Mouse (Mus musculus): Measurements from ENCODE around the gene Fanci. TPM values are rescaled to one million over a fixed set of nuclear protein-coding genes. Genes with fewer than 3 reads are reported as not detected.

Fanci gene
- polyA plus RNA-seq, 1 experiment from 2014 or later = 1.5 TPM

DNA sequence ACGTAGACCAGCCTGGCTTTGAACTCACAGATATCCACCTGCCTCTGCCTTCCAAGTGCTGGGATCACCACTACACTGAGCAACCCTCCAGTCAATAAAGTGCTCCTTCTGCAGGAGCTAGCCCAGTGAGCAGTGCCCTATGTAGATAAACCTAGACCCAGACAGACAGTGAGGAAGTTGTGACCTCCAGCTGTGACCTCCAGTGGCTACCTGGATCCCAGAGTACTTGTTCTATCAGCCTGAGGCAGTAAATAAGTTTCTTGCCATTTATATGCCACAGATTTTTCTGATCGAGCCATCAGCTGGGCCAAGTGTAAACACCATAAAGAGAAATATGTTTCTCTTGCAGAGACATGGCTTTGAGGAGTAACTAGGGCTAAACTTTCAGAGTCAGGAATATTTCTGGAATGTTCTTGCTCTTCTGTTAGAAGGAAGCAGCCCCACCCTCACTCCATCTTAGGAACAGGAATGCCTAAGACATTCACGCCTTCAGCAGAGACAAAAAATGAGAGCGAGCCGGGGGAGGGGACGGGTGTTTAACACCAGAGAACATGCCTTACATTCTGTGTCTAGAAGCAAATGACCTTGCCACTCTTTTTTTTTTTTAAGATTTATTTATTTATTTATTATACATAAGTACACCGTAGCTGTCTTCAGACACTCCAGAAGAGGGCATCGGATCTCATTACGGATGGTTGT, 81.9 kb downstream of the Fanci start:
- no peak for ATAC-seq (ENCODE audit: low read depth)
- no peaks in the 10 kb centered on the region for H3K9me3 ChIP-seq (ENCODE audit: control insufficient read depth, low read length)
- H3K36me3 ChIP-seq (ENCODE audit: control insufficient read depth, insufficient read depth, low read length) = no peaks in the 10 kb centered on the region
- H3K9ac ChIP-seq (replicated peaks; ENCODE audit: low read depth, low read length) = no peak overlapping the region
- no peak overlapping the region for H3K4me3 ChIP-seq (ENCODE audit: low read depth, low read length)
- H3K27me3 ChIP-seq (ENCODE audit: control insufficient read depth, insufficient read depth, low read length) = no peaks in the 10 kb centered on the region
- H3K27ac ChIP-seq (ENCODE audit: low read depth, low read length) = no peak overlapping the region
- 95% methylated on average over 9 of the region's 9 CpGs for WGBS
- H3K4me1 ChIP-seq (ENCODE audit: control insufficient read depth, insufficient read depth, low read length) = no peaks in the 10 kb centered on the region
- H3K4me2 ChIP-seq (ENCODE audit: low read depth, low read length) = no peak overlapping the region

DNA sequence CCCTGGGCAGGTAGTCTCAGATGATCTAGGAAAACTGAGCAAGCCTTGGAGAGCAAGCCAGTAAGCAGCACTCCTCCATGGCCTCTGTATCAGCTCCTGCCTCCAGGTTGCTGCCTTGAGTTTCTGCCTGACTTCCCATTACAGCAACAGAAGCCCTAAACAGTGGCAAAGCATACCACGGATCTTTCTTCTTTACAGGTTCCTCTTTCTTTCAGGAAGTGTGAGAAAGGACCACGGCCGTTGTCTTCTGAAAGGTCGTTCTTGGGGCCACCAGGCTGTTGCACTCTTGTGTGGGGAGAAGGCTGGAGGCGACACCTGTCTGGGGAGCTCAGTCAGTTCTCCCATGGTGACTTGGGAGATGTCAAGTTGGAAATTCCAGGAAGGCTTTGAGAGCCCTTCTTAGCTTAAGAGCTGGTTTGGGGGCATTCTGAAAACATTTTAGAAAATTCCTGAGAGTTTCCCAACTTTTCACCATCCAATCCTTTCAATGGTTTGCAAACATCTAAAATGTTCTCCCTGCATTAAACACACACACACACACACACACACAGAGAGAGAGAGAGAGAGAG, 83.2 kb downstream of the Fanci start:
- Histone ChIP-seq H3K27ac (ENCODE audit: low read depth, low read length) (no peak overlapping the region), H3K4me3 (ENCODE audit: low read depth, low read length) (no peak overlapping the region), H3K36me3 (ENCODE audit: control insufficient read depth, insufficient read depth, low read length) (no peaks in the 10 kb centered on the region), H3K4me1 (ENCODE audit: control insufficient read depth, insufficient read depth, low read length) (no peaks in the 10 kb centered on the region), H3K9ac (replicated peaks; ENCODE audit: low read depth, low read length) (no peak overlapping the region), H3K27me3 (ENCODE audit: control insufficient read depth, insufficient read depth, low read length) (no peaks in the 10 kb centered on the region), H3K9me3 (ENCODE audit: control insufficient read depth, low read length) (no peaks in the 10 kb centered on the region), H3K4me2 (ENCODE audit: low read depth, low read length) (no peak overlapping the region)
- ATAC-seq (ENCODE audit: low read depth) = no peak
- 82% methylated on average over 5 of the region's 5 CpGs for WGBS

DNA sequence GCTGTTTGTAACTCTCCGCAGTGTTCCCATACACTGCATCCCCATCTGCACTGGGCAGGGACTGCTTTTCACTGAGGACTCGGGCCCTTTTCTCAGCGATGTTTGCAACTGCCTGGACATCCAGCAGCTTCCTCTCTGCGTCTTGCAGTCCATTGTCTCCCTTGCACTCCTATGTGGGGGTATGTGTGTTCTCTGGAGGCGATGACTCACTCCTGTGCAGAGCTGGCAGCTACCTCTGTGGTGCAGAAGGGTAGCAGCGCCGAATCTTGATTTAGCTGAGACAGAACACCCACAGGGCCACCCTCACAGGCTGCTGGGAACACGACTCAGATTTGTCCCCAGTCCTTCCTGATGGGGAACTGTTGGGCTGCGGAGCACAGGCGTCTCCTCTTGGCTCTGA, 94.8 kb downstream of the Fanci start:
- Histone ChIP-seq H3K9me3 (ENCODE audit: control insufficient read depth, low read length) (no peaks in the 10 kb centered on the region), H3K36me3 (ENCODE audit: control insufficient read depth, insufficient read depth, low read length) (no peaks in the 10 kb centered on the region), H3K4me2 (ENCODE audit: low read depth, low read length) (no peak overlapping the region), H3K4me1 (ENCODE audit: control insufficient read depth, insufficient read depth, low read length) (no peaks in the 10 kb centered on the region), H3K9ac (replicated peaks; ENCODE audit: low read depth, low read length) (no peak overlapping the region), H3K27ac (ENCODE audit: low read depth, low read length) (no peak overlapping the region), H3K4me3 (ENCODE audit: low read depth, low read length) (no peak overlapping the region), H3K27me3 (ENCODE audit: control insufficient read depth, insufficient read depth, low read length) (no peaks in the 10 kb centered on the region)
- ATAC-seq (ENCODE audit: low read depth) = no peak
- 60% methylated on average over 10 of the region's 10 CpGs for WGBS

DNA sequence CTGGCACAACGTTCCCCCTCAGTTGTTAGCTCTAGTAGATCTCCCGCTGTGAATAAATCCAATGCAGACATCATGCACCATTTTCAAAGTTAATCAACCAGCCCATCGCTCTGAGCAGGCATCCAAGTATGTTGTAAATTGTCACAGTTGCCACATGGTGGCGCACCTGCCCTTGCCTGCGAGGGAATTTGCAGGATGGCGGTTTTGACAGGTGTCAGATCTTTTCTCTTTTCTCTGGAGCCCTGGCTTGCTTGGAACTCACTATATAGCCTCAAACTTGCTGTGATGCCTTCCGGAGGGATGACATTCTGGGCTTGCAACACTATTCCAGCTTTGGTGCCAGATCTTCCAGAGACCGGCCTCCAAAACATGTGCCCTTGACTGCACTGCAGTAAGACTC, 102.2 kb downstream of the Fanci start:
- Histone ChIP-seq H3K4me3 (ENCODE audit: low read depth, low read length) (no peak overlapping the region), H3K9ac (replicated peaks; ENCODE audit: low read depth, low read length) (no peak overlapping the region), H3K4me2 (ENCODE audit: low read depth, low read length) (no peak overlapping the region), H3K27me3 (ENCODE audit: control insufficient read depth, insufficient read depth, low read length) (no peaks in the 10 kb centered on the region), H3K36me3 (ENCODE audit: control insufficient read depth, insufficient read depth, low read length) (no peaks in the 10 kb centered on the region), H3K27ac (ENCODE audit: low read depth, low read length) (no peak overlapping the region), H3K4me1 (ENCODE audit: control insufficient read depth, insufficient read depth, low read length) (peaks cover 11% of the 10 kb centered on the region; the same call in 1 of the 2 replicates), H3K9me3 (ENCODE audit: control insufficient read depth, low read length) (no peaks in the 10 kb centered on the region)
- 8% methylated on average over 8 of the region's 8 CpGs for WGBS
- no peak for ATAC-seq (ENCODE audit: low read depth)

DNA sequence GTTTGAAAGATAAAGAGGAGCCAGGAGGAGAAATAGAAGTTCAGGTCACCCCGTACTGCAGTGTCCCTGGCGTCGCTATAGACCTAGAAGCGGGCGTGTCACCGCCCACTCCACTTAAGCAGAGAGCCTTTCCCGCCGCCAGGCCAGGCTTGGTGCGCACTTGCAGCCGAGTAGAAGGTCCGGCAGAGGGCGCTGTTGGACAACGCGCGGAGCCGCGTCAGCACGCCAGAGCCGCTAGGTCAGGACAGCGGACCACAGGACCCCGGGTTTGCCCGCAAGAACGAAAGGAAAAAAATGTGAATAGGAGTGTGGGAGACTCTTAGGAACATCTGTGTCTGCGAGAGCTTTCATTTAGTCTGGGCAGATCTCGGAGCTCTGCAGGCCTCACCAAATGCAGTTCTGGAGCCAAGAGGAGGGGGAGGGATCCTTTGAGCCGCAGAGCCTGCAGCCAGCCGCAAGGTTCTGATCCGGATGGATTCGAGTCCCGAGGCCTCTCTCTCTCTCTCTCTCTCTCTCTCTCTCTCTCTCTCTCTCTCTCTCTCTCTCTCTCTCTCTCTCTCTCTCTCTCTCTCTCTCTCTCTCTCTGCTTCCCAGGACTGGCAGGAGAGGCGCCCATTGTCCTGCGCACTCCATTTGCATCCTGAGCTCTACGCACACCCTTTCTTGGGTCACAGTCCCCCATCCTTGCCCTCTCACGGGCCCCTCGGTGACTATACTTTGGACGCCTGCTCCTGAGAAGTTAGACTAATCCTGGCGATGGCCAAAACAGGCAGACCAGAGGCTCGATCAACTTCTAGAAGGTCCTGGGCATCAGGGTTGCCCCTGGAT, 104.5 kb downstream of the Fanci start:
- peak overlapping the region; percentile 94 for H3K4me2 ChIP-seq (ENCODE audit: low read depth, low read length)
- H3K9me3 ChIP-seq (ENCODE audit: control insufficient read depth, low read length) = no peaks in the 10 kb centered on the region
- no peaks in the 10 kb centered on the region for H3K36me3 ChIP-seq (ENCODE audit: control insufficient read depth, insufficient read depth, low read length)
- H3K27me3 ChIP-seq (ENCODE audit: control insufficient read depth, insufficient read depth, low read length) = no peaks in the 10 kb centered on the region
- H3K27ac ChIP-seq (ENCODE audit: low read depth, low read length) = peak overlapping the region; percentile 76
- ATAC-seq (ENCODE audit: low read depth) = peak; percentile 74
- 1% methylated on average over 38 of the region's 38 CpGs for WGBS
- H3K4me1 ChIP-seq (ENCODE audit: control insufficient read depth, insufficient read depth, low read length) = peaks cover 11% of the 10 kb centered on the region; the same call in 1 of the 2 replicates
- peak overlapping the region; percentile 26 for H3K4me3 ChIP-seq (ENCODE audit: low read depth, low read length)
- H3K9ac ChIP-seq (replicated peaks; ENCODE audit: low read depth, low read length) = 0 out of 2 replicates have a peak overlapping the region, but pooled peaks have one; percentile 28

DNA sequence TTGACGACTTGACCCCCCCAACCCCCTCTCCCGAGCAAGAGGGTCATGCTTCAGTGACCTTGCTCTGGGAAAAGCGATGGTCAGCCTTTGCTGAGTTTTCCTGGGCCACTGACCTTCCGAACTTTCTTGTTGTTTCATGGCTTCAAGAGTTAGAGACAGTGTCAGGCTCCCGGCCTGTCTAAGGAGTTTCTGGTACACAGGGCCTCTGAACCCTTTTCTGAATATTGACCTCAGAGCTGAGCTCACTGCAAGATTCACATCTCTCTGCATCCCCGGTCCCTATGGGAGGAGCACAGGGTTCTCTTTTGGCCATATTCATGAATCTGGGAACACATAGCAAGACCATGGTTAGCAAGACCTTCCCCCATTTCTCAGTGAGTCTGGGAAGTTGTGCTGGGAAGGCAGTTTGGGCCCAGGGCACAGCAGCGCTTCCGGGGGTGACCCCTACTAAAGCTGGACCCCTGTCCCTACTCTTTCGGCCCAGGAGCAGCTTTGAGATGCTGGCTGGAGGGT, 105.1 kb downstream of the Fanci start:
- peak overlapping the region; percentile 76 for H3K27ac ChIP-seq (ENCODE audit: low read depth, low read length)
- peak overlapping the region; percentile 18; the same call in 1 of the 2 replicates for H3K9ac ChIP-seq (replicated peaks; ENCODE audit: low read depth, low read length)
- H3K4me1 ChIP-seq (ENCODE audit: control insufficient read depth, insufficient read depth, low read length) = peaks cover 11% of the 10 kb centered on the region; the same call in 1 of the 2 replicates
- 0 out of 2 replicates have a peak overlapping the region, but pooled peaks have one; percentile 10 for H3K4me3 ChIP-seq (ENCODE audit: low read depth, low read length)
- ATAC-seq (ENCODE audit: low read depth) = no peak
- whole genome bisulfite sequencing = 8% methylated on average over 9 of the region's 9 CpGs
- H3K9me3 ChIP-seq (ENCODE audit: control insufficient read depth, low read length) = no peaks in the 10 kb centered on the region
- no peaks in the 10 kb centered on the region for H3K36me3 ChIP-seq (ENCODE audit: control insufficient read depth, insufficient read depth, low read length)
- peak overlapping the region; percentile 94; the same call in 1 of the 2 replicates for H3K4me2 ChIP-seq (ENCODE audit: low read depth, low read length)
- H3K27me3 ChIP-seq (ENCODE audit: control insufficient read depth, insufficient read depth, low read length) = no peaks in the 10 kb centered on the region

DNA sequence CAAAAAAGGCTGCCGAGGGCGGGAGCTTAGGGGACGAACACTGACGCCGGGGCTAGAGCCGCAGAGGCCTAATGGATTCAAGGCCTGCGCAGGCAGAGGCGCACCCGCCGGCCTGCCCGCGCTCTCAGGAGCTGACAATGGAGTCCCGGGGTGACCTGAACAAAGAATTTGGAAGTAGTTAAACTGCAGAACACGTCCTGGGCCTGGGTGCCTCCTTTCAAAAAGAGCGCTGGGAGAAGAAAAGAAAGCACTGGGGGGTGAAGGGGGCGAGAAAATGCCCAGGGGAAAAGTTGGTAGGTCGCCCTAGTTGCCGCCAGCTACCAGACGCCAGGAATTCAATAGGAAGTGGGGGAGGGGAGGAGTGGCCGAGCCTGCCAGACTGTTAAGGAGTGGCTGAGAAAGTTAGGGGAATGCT, 106.0 kb downstream of the Fanci start:
- H3K27ac ChIP-seq (ENCODE audit: low read depth, low read length) = peak overlapping the region; percentile 76
- no peak overlapping the region for H3K9ac ChIP-seq (replicated peaks; ENCODE audit: low read depth, low read length)
- WGBS = 3% methylated on average over 20 of the region's 20 CpGs
- no peaks in the 10 kb centered on the region for H3K9me3 ChIP-seq (ENCODE audit: control insufficient read depth, low read length)
- no peaks in the 10 kb centered on the region for H3K27me3 ChIP-seq (ENCODE audit: control insufficient read depth, insufficient read depth, low read length)
- no peaks in the 10 kb centered on the region for H3K36me3 ChIP-seq (ENCODE audit: control insufficient read depth, insufficient read depth, low read length)
- H3K4me1 ChIP-seq (ENCODE audit: control insufficient read depth, insufficient read depth, low read length) = peaks cover 14% of the 10 kb centered on the region; the same call in 1 of the 2 replicates
- no peak overlapping the region for H3K4me3 ChIP-seq (ENCODE audit: low read depth, low read length)
- peak; percentile 4; the same call in 1 of the 2 replicates for ATAC-seq (ENCODE audit: low read depth)
- peak overlapping the region; percentile 94; the same call in 1 of the 2 replicates for H3K4me2 ChIP-seq (ENCODE audit: low read depth, low read length)

DNA sequence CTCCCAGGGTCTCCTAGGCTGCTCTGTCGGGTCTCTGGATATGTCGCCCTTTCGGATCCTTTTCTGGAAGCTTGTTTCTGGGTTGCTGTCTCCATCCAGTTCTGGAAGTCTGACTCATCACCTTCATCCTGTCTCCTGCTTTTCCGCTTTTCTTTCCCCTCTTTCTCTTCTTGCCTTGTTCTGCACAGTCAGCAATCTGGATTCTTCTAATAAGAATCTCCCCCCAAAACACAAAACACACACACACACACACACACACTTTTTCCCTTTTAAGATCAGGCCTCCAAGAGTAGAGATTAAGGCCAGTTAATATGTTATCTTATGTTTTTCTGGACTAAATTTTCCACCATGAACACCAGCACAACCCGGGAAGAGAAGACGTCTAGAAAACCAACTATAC, 106.6 kb downstream of the Fanci start:
- Histone ChIP-seq H3K4me1 (ENCODE audit: control insufficient read depth, insufficient read depth, low read length) (peaks cover 18% of the 10 kb centered on the region; the same call in 1 of the 2 replicates), H3K9me3 (ENCODE audit: control insufficient read depth, low read length) (no peaks in the 10 kb centered on the region), H3K4me2 (ENCODE audit: low read depth, low read length) (peak overlapping the region; percentile 94), H3K9ac (replicated peaks; ENCODE audit: low read depth, low read length) (0 out of 2 replicates have a peak overlapping the region, but pooled peaks have one; percentile 99), H3K27me3 (ENCODE audit: control insufficient read depth, insufficient read depth, low read length) (no peaks in the 10 kb centered on the region), H3K4me3 (ENCODE audit: low read depth, low read length) (peak overlapping the region; percentile 90; the same call in 1 of the 2 replicates), H3K27ac (ENCODE audit: low read depth, low read length) (peak overlapping the region; percentile 76), H3K36me3 (ENCODE audit: control insufficient read depth, insufficient read depth, low read length) (no peaks in the 10 kb centered on the region)
- WGBS = 7% methylated on average over 6 of the region's 6 CpGs
- no peak for ATAC-seq (ENCODE audit: low read depth)

All from neural tube, embryonic 14.5 days (tissue).